1 mouse cellular context compared by ENCODE assay signal in genomic region chr17:56958667-56959066, GRCm38 (mm10).
A peak's percentile ranks its signal among the peaks of the same experiment; 100 is the strongest.
TF ChIP-seq lines count a peak whose summit lies in the region.

No protein-coding gene starts in this region.

TF ChIP-seq in MEL, 35 proteins besides CTCF, POLR2A, EP300 and RAD21:
- no peak for TF ChIP-seq SIN3A (IDR thresholded peaks at IDR 0.05; ENCODE audit: low read length)
- TF ChIP-seq MAZ (IDR thresholded peaks at IDR 0.05; ENCODE audit: low read depth, low read length): no peak
- peak; percentile 66 for TF ChIP-seq ZNF384 (IDR thresholded peaks at IDR 0.05; ENCODE audit: low read depth, low read length)
